15 mouse cellular contexts compared by ENCODE assay signal in genomic region chr13:39489806-39490205, GRCm38 (mm10).
"Had no signal": no experiment of that assay in that cellular context is flagged by ENCODE, and none has a peak within 500 bp of the region (broad histone marks: within the 10 kb centered on the region; RNA-seq: fewer than 3 reads in every experiment).

No protein-coding gene starts in this region.

- H3K27me3 ChIP-seq: intestine, embryonic 15.5 days; liver, embryonic 13.5 days; midbrain, embryonic 15.5 days; neural tube, embryonic 12.5 days had no signal

- H3K36me3 ChIP-seq: intestine, embryonic 15.5 days; limb, embryonic 10.5 days; liver, embryonic 13.5 days; midbrain, embryonic 10.5 days; midbrain, embryonic 15.5 days; neural tube, embryonic 12.5 days had no signal

- DNase-seq: kidney, adult 9 months; kidney, postnatal 25 days; liver, embryonic 13.5 days; liver, postnatal 0 days; lung, postnatal 36 days; right cerebral cortex, postnatal 4 days; spleen, adult 18-20 months; thymus, postnatal 36 days had no signal

- ATAC-seq: intestine, embryonic 15.5 days; liver, postnatal 0 days; lung, postnatal 0 days; midbrain, embryonic 15.5 days had no signal

- H3K9ac ChIP-seq: intestine, embryonic 15.5 days; liver, embryonic 13.5 days; liver, postnatal 0 days; midbrain, embryonic 15.5 days; neural tube, embryonic 12.5 days had no signal

- H3K4me1 ChIP-seq: intestine, embryonic 15.5 days; limb, embryonic 10.5 days; liver, embryonic 13.5 days; midbrain, embryonic 10.5 days; midbrain, embryonic 15.5 days; neural tube, embryonic 12.5 days had no signal

- H3K4me3 ChIP-seq: intestine, embryonic 15.5 days; left cerebral cortex, adult 2 months; limb, embryonic 10.5 days; liver, embryonic 13.5 days; midbrain, embryonic 10.5 days; midbrain, embryonic 15.5 days; neural tube, embryonic 12.5 days had no signal

- H3K9me3 ChIP-seq: intestine, embryonic 15.5 days; limb, embryonic 10.5 days; liver, embryonic 13.5 days; midbrain, embryonic 10.5 days; midbrain, embryonic 15.5 days; neural tube, embryonic 12.5 days had no signal

- H3K27ac ChIP-seq: intestine, embryonic 15.5 days; left cerebral cortex, adult 2 months; limb, embryonic 10.5 days; liver, embryonic 13.5 days; midbrain, embryonic 10.5 days; midbrain, embryonic 15.5 days; neural tube, embryonic 12.5 days had no signal

- H3K4me2 ChIP-seq: intestine, embryonic 15.5 days; liver, embryonic 13.5 days; midbrain, embryonic 15.5 days; neural tube, embryonic 12.5 days had no signal
